Mouse (Mus musculus) kidney, postnatal 36 days (tissue): ENCODE measurements around the gene Npcd.
A peak's percentile ranks its signal among the peaks of the same experiment; 100 is the strongest.

Experiments
- DNase-seq, 2 experiments: peaks; one replicate each; pipeline ENCODE4 v3.0.0; 2021 to 2022; ENCODE audit warnings: mixed read lengths in 2 of 2

Gene Npcd

DNA sequence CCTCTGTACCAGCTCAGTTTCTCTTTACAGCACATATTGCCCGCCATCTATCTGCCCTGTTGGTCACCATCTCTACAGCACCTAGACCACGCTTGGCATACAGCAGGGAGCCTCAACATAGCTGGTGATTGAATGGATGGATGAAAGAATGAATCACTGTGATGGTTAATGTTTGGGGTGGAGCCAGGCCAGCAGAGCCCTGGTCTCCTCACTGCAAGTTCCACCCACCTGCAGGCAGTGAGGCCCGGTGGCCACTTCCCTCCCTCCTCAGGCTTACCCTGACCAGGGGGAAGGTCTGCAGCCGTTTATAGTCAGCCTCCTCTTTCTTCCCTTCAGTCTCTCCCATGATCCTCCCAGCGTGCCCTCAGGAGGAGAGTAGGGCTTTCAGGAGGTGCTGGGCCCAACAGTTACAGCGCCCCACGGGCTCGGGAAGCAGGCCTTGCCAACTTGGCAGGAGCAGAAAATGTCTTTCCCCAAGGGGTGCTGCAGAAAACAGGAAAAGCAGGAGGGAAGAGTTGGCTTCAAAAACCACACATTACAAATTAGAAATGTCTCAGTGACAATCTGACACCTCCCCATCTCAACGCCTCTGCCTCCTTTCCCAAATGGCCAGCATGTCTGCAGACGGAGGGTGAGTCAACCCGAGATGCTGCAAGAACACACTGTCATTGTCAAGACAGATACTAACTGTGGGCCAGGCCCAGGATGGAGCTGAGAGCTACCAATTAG is 69.3 kb downstream of the Npcd start:
- DNase-seq = no peak

DNA sequence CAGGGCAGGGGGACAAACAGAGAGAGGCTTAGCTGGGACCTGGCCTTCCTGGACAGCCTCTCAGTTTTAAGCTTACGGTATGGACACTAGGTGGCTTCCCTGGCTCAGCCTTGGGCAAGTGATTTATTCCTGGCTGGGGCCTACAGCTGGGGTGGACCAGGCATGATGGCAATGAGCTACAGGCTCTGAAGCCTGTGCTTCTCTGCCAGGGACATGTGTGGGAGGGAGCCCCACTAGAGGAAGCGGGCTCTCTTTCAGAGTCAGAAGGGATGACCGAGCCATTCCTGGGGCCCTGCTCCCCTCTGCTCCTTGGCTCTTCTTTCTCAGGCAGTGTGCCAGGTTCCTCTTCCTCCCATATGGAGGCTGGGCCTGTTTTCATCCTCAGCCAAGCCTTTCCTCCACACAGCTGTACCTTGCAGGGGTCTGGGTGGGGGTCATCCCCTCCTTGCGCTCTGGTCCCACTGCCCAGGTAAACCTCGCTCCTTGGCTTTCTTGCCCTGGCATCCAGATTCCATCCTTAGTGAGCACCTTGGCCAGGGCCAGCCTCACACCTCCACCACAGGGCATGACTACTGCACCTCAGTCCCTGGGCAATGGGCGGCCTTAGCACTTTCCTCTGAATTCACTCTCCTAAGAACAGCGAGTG is 70.3 kb downstream of the Npcd start:
- DNase-seq = no peak

DNA sequence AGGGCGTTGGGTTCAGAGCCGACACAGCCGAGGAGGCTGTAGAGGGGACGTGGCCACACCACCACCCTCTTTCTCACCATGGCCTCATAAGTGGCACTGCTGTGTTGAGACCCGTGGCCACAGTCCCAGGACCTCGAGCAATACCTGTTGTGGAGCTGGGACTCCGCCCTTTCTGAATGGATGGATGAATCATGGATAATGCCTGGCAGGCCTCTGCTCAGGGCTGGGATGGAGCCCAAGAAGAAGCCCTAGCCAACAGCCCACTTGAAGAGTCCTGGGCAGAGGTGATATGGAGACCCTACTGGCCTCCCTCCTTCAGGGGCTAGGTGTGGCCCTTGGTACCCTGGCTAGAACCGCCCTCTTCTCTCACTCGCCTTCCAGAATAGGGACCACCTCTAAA is 71.0 kb downstream of the Npcd start:
- no peak for DNase-seq

DNA sequence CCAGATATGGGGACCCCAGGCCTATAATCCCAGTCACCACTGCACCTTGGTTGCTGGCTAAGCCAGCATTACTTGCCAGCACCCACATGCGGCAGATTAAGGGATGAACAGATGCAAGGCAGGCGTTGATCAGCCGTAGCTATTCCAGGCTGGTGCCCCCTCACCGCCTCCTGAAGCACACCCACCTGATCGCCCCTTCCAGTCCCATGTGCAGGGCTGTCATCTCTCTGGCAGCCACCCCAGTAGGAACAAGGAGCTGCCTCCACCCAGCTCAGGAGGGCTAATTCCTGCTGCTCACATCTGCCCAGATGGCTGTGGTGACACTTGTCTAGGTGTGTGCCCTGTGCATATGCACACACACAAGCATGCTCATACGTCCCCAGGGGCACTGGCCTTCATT is 73.1 kb downstream of the Npcd start:
- no peak for DNase-seq

DNA sequence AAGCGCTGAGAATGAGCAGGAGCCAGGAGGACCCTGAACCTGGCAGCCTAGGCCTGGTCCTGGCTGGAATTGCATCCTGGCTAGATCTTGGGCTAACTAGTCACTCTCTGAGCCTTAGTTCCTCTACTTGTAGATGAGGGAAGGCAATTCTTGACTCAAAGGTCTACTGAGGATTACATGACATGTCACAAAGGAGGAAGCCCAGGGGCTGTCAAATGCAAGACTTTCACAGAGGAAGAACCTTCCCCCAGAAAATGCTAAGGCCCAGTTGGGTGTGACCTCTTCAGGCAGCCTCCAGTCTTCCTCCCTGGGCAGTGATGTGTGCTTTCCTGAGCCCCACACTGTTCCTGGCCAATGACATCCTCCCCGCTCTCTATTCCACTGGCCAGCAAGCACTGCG is 76.9 kb downstream of the Npcd start:
- DNase-seq = no peak

DNA sequence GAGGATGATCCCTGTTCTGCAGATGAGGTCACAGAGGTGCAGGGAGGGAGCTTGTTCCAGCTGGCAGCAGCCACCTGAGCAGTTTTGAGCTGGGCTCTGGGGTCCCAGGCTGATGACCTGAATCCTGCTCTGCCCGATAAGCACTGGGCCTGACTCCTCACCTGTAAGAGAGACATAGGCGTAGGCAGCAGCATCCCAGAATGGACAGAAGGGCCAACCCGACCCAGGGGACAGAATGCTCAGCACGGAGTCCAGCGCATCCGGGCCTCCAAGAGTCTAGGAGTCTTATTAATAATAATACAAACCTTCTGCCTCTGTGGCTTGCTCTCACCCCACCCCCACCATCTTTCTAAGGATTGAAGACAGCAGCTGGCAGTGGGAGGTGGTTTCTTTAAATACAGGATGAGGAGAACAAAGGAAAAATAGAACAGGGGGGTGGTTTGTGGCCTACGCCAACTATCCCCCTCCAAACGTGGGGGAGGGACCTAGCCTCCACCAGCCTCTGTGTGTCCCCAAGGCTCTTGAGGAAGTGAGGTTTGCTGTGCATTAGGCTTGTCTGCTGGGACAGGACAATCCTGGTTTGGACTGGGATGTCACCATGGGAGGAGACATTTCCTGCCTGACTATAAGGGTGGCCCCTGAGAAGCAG is 77.9 kb downstream of the Npcd start:
- no peak for DNase-seq

DNA sequence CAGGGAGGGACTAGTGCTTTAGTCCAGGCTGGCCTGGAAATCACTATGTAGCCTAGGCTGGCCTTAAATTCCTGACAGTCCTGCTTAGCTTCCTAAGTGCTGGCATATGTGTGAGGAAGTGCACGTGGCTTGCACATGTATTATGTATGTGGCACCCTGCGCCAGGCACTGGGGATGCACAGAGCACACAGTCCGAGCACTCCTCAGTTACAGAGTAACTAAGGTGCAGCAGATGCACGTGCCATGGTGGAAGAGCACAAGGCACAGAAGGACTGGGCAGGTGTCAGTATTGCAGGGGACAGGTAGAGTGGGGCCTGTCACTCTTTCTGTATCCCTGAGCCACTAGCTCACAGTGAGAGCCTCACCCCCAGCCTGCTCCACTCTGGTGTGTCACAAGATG is 78.9 kb downstream of the Npcd start:
- DNase-seq = no peak

DNA sequence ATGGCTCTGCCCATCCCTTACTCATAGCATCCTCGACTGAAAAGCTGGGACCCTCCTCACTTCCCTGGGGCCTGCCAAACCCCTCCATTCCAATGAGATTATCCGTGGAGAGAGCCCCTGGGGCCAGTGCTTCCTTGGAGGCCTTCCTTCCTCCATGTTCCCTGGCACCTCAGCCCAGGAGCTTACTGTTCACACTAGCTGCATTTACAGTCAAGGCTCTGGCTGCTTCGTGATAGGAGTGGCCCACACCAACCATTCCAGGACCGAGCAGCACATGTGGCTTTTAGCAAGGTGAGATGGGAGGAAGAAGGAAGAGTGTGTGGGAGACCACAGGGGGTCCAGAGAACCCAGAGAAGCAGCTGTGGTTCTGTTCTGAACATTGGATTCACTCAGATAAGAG is 80.2 kb downstream of the Npcd start:
- no peak for DNase-seq

DNA sequence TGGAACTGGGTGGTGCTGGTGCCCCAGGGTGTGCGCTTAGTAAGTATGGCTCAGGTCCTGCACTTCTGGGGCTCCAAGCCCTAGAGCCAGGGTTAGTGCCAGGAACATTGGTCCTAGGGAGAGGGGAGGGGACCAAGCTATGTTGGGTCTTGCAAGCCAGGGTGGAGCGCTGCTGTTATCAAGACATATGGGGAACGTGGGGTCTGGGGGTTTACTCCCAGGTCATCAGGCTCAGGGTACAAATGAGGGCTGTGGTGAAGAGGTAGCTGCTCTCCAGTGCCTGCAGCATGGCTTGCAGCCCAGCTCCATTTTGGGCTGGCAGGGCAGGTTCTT is 80.7 kb downstream of the Npcd start:
- DNase-seq = no peak

DNA sequence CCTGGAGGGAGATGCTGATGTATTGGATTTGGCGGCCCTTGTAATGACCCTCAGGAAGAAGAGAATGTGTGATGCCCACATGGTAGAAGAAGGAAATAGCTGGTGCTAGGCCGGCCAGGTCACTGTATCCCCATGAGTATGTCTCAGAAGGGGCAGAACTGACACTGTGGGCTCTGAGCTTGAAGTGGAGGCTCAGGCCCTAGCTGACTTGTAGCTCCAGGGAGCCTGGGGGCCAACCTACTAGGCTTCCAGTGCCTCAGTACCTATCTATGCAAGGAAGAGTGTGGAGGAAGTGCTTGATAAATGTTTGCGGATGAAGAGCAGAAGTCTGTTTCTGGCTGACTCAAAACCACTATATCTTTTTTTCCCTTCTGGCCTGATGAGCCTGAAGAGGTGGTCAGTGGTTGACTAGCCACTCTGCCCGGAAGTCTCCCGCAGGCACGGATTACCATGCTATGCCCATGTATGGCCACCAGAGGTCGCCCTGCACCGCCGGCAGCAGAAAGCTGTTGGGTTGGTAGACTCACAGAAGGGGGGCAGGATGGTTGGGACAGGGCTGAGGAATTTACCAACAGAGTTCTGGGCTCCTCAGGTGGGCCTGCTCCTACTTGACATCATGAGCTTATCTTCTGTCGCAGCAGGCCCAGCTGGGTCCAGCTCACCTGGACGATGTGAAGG is 81.2 kb downstream of the Npcd start:
- peak; percentile 62 to 82 for DNase-seq

DNA sequence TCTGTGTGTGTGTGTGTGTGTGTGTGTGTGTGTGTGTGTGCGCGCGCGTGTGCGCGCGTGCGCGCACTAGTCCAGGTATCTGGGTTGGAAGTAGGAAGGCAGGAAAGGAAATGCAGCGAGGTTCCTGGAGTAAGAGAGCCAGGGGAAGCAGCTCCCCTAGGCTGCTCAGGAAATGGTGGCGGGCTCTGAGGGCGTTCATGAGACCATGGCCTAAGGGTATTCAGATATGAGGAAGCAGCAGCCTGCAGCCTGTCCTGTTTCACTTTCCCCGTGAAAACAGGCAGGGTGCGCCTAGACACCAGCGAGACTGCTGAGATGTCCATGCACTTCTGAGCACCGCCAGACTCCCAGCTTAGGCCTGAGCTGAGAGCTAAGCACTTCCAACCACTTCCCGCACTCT is 82.3 kb downstream of the Npcd start:
- DNase-seq = no peak

DNA sequence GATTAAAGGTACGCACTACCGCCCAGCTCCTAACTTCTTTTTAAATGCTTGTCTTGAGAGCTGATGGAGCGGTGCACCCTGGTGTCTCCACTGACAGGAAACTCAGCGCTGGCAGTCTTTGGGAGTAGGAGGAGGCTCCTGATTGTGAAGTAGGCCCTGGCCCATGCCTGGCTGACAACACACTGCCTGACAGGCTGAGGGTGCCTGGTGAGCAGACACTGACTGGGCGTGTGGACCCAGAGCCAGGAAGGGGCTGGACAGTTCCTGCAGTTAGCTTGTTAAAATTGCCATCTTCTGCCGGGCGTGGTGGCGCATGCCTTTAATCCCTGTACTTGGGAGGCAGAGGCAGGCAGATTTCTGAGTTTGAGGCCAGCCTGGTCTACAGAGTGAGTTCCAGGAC is 83.8 kb downstream of the Npcd start:
- no peak for DNase-seq

DNA sequence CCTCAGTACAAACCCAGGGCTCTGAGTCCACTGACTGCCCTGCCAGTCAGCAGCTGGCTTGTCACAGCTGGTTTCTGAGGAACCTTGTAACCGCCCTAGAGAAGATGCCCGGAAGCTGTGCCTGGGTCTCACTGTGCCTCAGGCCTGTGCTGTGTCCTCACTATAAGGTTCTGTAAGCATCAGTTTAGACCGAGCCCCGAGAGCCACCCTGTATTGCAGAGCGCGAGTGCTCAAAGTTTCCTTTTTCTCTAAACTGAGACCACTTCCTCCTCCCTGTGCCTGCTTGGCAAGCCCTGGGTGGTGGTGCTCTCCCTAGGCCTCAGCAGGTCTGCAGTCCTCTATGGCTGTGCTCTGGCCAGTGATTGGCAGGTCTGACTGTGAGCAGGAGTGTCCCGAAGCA is 84.9 kb downstream of the Npcd start:
- no peak for DNase-seq

DNA sequence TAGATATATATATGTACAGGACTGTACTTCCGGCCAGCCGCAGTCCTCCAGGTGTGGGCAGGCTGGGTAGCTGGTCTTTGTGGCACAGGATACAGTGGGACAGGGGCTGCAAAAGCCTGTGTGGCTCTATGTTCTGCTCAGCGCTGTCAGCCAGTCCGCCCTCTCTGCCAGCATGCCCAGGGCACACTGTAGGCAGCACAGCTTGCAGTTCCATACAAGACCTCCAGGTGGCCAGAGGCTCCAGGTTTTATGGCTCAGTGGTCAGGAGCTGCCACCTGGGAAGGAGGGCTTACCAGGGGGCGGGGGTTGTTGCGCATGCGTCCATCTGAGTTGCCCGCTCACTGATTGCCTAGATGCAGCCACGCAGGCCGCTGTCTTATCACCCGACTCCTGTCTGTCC is 86.0 kb downstream of the Npcd start:
- peak in 1 of 2 experiments; percentile 62 for DNase-seq

DNA sequence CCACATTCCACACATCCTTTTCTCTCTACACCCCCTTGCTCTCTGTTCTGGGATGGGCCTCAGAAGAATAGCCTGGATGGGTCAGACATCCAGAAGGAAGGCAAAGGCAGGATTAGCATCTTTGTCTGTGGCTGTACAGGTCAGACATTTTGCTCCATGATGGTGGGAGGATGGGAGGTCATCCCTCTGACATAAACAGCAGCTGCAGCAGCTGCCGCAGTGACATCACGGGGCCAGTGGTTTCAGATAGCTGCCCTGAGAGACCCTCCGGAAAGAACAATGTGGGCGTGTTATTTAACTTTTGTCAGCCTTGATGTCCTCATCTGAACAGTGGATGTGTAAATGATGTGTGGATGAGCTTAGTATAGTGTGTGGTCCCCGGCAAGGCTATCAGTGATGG is 88.2 kb downstream of the Npcd start:
- DNase-seq = no peak

DNA sequence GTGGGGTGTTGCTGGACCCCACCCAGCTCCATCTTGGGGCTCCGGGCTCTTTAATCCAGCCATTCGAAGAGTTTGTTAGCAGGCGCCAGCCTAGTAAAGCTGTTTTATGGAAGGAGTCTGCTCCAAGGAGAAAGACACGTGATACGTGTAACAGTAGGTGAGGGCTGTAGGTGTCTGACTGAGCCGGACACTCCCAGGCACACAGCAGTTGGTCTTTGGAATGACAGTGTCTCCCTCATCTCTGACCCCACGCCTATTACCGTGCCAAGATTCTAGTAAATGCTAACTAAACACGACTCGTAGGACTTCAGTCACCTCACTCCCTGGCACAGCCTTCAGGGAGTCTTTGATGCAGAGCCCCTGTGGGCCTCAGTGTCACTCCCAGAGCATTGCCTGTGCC is 88.7 kb downstream of the Npcd start:
- DNase-seq = peak; percentile 60 to 75

DNA sequence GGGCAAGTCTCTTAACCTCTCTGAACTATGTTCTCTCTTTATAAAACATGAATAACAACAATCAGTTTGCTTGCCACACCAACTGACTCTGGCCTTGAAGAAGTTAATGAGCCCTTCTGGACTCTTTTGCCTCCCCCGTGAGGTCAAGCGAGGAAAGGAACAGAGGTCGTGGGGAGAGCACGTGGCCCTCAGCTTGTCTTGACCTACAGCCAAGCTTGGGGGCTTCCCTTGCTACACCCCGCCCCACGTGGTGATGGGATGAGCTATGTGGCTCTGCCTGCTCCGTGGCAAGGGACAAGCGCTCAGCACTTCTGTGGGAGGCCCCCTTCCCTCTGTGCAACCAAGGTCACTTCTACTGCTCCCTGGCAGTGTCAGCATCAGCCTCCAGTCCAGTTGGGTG is 89.3 kb downstream of the Npcd start:
- peak; percentile 56 to 60 for DNase-seq

DNA sequence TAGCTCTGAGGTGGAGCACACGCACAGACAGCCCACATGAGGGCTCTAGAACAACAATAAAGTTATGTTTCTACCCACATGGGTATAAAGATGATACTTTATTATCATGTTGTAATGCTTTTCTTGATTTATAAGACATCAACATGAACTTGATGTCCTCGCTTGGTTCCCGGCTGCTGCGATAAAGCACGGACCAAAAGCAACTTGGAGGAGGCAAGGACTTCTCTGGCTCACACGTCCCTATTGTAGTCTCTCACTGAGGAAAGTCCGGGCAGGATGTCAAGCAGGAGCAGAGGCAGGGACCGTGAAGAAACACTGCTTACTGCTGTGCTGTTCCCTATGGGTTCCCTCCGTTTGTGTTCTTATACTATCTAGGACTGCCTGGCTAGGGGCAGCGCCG is 90.0 kb downstream of the Npcd start:
- no peak for DNase-seq

DNA sequence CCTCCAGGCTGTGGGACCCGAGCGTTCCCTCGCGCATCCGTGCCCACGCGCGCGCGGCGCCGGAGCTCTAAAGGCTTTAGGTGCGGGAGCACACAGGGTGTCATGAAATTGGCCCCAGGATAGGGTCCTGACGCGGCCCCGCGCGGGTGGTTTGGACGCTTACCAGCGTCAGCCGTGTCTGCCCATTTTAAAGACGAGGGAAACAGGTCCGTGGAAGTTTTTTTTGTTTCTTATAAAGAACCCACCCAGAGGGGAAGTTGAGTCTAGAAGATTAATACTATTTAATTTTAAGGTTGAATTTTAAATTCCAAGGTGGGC is 91.4 kb downstream of the Npcd start:
- DNase-seq = no peak

DNA sequence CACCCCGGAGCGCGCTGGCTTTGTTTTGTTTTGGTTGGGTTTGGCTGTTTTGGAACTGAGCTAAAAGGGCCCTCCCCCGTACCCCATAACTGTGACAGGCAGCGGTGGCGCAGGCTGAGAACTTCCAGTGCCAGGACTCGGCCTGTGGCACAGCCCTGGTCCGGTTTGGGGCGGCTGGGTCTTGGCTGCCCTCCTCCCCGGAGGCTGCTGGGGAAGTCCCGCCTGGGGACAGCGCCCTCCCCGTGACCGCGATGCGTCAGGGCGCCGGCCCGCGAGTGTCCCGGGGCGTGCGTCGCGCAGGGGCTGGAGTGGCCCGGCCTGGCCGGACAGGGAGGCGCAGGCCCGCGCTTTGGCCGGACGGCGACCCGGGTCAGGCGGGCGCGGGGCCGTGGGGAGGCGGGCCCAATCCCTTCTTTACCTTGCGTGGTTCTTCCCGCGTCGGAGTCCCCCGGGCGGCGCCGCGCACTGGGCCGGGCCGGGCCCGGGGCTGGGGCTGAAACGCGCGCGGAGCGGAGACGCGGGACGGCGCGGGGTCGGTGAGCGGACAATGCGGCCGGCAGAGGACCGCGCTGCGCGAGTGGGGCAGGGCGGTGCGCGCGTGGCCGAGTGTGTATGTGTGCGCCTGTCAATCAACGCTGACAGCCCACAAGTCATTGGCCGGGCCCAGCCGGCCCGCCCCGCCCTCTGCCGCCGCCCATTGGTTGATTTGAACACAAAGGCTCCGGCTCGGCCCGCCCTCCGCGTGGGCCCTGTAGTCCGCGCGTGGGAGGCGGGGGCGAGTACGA is 91.9 kb downstream of the Npcd start, which contains the start of gene Sun2:
Gene Sun2, minus strand, starts transcription at position 616 of the 785 bp plus-strand sequence.
- peak; percentile 95 to 97 for DNase-seq

DNA sequence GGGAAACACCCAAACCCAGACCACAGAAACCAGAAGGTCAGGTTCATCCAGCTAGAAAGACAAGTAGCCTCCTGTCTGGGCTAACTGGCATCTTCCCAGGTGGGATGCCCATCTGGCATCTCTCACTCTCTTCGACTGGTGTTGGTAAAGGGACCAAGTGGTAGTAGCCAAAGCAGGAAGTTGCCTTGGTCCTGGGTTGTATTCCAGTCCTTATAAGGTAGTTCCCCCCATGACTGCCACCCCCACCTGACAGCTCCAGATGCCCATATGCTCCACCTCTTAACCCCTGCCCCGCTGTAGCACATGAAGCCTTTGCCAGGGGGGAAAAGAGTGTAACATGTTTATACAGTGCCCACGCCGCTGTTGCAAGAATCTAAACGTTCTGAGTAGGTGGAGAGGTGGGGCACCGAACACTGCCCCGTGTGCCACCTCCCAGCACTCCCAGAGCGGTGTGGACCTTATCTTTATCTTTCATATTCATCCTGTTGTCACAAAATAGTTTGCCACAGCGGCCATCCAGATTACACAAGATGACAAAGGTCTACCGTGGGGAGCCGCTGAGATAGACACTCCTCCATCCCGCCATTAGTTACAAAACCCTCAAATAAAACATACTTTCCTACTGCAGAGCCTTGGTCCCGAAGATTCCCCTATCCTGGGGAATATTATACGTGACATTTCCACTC is 92.7 kb downstream of the Npcd start:
- peak in 1 of 2 experiments; percentile 23 for DNase-seq

DNA sequence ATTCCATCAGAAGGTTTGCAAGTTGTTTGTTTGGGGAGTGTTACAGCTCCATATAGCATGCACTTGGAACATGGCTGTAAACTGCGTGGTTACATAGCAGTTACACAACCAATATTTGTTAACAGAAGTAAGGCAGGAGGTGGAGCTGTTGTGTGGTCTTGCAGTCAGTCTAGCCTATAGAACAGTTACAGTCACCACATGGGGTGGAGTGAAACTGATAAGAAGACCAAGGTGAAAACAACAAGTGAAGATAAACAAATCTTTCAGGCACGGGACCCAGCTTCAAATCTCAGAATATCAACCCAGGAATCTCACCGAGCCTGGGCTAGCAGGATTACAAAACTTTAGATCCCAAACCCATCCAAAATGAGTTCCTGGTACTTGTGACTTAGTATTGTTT is 93.3 kb downstream of the Npcd start:
- no peak for DNase-seq
